Mouse (Mus musculus) hindbrain, embryonic 14.5 days (tissue): Measurements from ENCODE around the gene Gm49601. TPM values are rescaled to one million over a fixed set of nuclear protein-coding genes. Genes with fewer than 3 reads are reported as not detected.

Experiments
- ATAC-seq: fragments of 200-750 bp; cut with Nextera tagmentation; 2 replicates; pipeline ENCODE4 v1.8.0; 2017; ENCODE audit warnings: moderate number of reproducible peaks, mild to moderate bottlenecking, moderate TSS enrichment, moderate library complexity; ENCODE audit not compliant: low FRiP score
- DNase-seq: peaks from one replicate; pipeline ENCODE4 v3.0.0-alpha.2; 2015; ENCODE audit warnings: low spot score
- H3K27ac ChIP-seq: fragments of 300-500 bp; sonication (generic); 2 replicates; pipeline ENCODE4 v1.5.1; 2014; ENCODE audit warnings: mild to moderate bottlenecking, moderate library complexity
- H3K27me3 ChIP-seq: fragments of 300-500 bp; sonication (generic); 2 replicates; pipeline ENCODE4 v1.6.1; 2014; ENCODE audit warnings: mild to moderate bottlenecking, low read length, mixed read lengths; ENCODE audit not compliant: control insufficient read depth, insufficient read depth
- H3K36me3 ChIP-seq: fragments of 300-500 bp; sonication (generic); replicated peaks from 2 replicates; pipeline ENCODE4 v1.6.1; 2014; ENCODE audit not compliant: control insufficient read depth, insufficient read depth
- H3K4me1 ChIP-seq: fragments of 300-500 bp; sonication (generic); replicated peaks from 2 replicates; pipeline ENCODE4 v1.6.1; 2014; ENCODE audit warnings: antibody characterized with exemption, low read length, mixed read lengths; ENCODE audit not compliant: control insufficient read depth, insufficient read depth
- H3K4me2 ChIP-seq: fragments of 300-500 bp; sonication (generic); replicated peaks from 2 replicates; pipeline ENCODE4 v1.6.1; 2014; ENCODE audit warnings: mild to moderate bottlenecking, moderate library complexity
- H3K4me3 ChIP-seq: fragments of 300-500 bp; sonication (generic); replicated peaks from 2 replicates; pipeline ENCODE4 v1.5.1; 2014; ENCODE audit warnings: mild to moderate bottlenecking, low read length
- H3K9ac ChIP-seq: fragments of 300-500 bp; sonication (generic); 2 replicates; pipeline ENCODE4 v1.6.1; 2014
- H3K9me3 ChIP-seq: fragments of 300-500 bp; sonication (generic); 2 replicates; pipeline ENCODE4 v1.6.1; 2016; ENCODE audit warnings: low read length; ENCODE audit not compliant: control insufficient read depth
- WGBS: fragments of 180-500 bp; shearing (Covaris S2); extraction: QIAGEN DNeasy Blood & Tissue Kit; methylation state at CpG from one replicate; pipeline ENCODE4 v1.1.7; 2014; 5-methylcytosine and 5-hydroxymethylcytosine counted together
- polyA plus RNA-seq: library from polyadenylated mRNA; unstranded; fragments of >200 nt; fragmentation: Nextera tagmentation; extraction: Ambion mirVana; gene quantifications from 2 replicates; pipeline ENCODE4 v1.2.1, GENCODE M21; 2014

Gm49601 gene
- polyA plus RNA-seq, 1 experiment from 2014 or later, result 6.9 TPM

DNA sequence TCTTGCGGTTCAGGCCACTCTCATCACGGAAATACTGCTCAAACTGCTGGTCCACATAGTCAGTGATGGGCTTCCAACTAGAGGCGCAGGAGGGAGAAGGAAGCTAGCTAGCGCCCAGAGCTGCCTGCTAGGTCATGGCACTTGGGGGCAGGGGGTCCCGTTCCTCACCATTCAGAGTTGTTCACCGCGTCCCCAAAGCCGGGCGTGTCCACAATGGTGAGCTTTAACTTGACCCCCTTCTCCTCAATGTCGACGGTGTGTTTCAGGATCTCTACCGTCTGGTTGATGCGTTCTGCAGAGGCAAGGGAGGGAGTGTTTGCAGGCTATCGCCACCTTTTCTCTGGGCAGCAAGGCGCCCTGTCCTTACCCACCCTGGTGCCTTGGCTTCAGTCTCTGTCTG is 1.6 kb downstream of the Gm49601 start:
- H3K27me3 ChIP-seq, result peaks cover 65% of the 10 kb centered on the region

DNA sequence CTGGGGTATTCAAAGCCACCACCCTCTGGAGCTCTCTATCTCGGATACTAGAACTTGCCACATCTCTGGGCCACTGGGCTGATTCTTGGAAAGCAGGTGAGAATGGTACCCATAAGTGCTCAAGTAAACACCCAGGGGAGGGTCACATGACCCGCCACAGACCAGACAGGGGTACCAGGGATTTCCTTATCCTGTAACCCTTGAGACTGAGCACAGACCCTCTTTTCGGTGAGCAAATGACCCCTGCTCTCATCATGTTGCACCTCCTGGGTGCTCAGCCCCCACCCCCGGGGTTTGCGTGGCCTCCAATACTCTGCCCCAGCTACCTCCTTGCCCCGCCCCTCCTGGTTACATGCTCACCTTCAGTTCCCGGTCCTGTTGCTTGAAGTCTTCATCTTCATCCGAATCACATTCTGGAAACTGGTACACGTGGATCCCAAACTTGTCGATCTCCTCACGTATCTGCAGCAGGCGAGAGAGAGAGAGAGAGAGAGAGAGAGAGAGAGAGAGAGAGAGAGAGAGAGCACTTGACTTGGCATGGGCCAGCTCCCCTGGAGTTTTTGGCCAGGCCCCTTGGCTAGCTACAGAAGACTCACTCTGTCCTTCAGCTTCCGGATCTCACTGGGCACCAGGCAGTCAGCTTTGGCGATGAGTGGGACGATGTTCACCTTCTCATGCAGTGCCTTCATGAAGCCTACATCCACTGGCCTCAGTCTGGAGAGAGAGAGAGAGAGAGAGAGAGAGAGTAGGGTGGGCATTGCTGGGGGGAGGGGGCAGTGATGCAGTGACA is 2.3 kb downstream of the Gm49601 start:
- H3K4me2 ChIP-seq, result no peak overlapping the region
- no peaks in the 10 kb centered on the region for H3K9me3 ChIP-seq
- H3K9ac ChIP-seq, result no peak overlapping the region
- WGBS, result 33% methylated on average over 15 of the region's 15 CpGs
- H3K27ac ChIP-seq, result no peak overlapping the region
- H3K4me3 ChIP-seq, result no peak overlapping the region
- DNase-seq (no peak), ATAC-seq (no peak)
- peaks cover 55% of the 10 kb centered on the region for H3K36me3 ChIP-seq
- H3K4me1 ChIP-seq, result peaks cover 45% of the 10 kb centered on the region
- peaks cover 72% of the 10 kb centered on the region for H3K27me3 ChIP-seq

More for the DNA sequence above, 1.6 kb downstream of the Gm49601 start:
- peaks cover 53% of the 10 kb centered on the region for H3K36me3 ChIP-seq
- no peak overlapping the region for H3K4me3 ChIP-seq
- H3K9ac ChIP-seq, result no peak overlapping the region
- no peak overlapping the region for H3K27ac ChIP-seq
- no peak overlapping the region for H3K4me2 ChIP-seq
- ATAC-seq (no peak), DNase-seq (no peak)
- WGBS, result 25% methylated on average over 15 of the region's 15 CpGs
- H3K9me3 ChIP-seq, result no peaks in the 10 kb centered on the region
- peaks cover 48% of the 10 kb centered on the region for H3K4me1 ChIP-seq

DNA sequence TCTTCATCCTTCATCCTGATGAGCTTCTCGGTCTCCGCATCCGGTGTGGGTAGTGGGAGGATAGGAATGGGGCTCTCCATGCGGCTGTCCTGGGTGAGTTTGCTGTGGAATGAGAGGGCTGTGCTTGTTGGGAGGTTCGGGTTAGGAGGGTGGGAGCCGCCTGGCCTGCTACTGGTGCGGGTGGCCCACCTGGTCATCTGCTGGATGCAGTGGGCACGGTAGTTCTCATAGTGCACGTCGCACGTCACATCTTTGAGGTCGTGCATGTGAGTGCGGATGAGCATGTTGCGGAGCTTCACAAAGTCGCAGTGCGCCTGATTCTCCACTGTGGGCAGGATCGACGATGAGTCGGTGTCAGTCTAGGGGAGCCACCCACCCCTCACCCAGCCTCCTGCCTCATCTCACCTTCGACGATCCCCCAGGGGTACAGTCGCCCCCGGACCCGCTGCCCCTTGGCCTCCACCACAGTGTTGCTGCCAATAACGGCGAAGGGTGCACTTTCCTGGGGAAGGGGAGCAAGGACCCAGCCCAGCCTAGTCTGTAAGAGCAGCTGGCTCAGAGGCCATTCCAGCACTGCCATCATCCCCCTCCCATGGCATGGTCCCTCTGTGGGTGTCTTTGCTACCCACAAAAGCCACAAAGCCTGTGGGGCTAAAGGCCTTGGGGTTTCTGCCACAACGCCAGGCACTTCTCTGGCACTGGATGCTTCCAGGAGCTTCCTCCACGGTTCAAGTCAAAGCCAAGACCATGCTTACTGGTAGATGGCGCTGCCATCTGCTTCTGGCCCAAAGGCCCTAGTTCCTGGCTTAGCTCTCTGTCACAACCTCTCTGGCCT is 3.1 kb downstream of the Gm49601 start:
- H3K4me1 ChIP-seq, result peaks cover 37% of the 10 kb centered on the region
- H3K36me3 ChIP-seq, result peaks cover 55% of the 10 kb centered on the region
- H3K9me3 ChIP-seq, result no peaks in the 10 kb centered on the region
- H3K4me3 ChIP-seq, result no peak overlapping the region
- no peak overlapping the region for H3K27ac ChIP-seq
- no peak for DNase-seq
- H3K9ac ChIP-seq, result no peak overlapping the region
- peaks cover 80% of the 10 kb centered on the region for H3K27me3 ChIP-seq
- ATAC-seq, result no peak
- H3K4me2 ChIP-seq, result no peak overlapping the region
- 28% methylated on average over 29 of the region's 29 CpGs for WGBS

DNA sequence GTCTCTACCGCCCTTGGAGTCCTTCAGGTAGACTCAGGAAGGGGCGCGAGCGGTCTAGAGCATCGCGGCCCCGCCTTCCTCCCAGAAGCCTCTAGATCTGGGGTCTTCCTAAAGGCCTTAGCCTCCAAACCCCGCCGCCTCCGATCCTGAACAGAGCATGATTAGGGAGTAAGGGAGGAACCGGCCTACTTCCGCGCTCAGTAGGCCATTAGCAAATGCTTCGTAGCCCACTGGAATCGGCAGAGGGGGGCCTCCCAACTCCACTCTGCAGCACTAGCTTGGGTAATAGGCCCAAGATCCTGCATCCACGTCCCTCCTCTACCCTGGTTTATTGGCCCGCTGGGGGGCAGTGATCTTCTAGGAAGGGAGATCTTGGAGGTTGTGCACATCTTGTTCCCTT is 4.2 kb downstream of the Gm49601 start, which contains the start of gene Gp1bb:
TSS of gene Gp1bb (minus strand) at position 385 of the 400 bp plus-strand sequence.
- WGBS, result 16% methylated on average over 17 of the region's 17 CpGs
- Histone ChIP-seq H3K4me1 (peaks cover 31% of the 10 kb centered on the region), H3K4me2 (peak within 1 kb of the TSS; percentile 65), H3K9ac (no peak within 1 kb of the TSS), H3K9me3 (no peaks in the 10 kb centered on the region), H3K36me3 (peaks cover 55% of the 10 kb centered on the region), H3K4me3 (peak within 1 kb of the TSS; percentile 32), H3K27me3 (peaks cover 81% of the 10 kb centered on the region), H3K27ac (no peak within 1 kb of the TSS)
- DNase-seq (no peak), ATAC-seq (no peak)

DNA sequence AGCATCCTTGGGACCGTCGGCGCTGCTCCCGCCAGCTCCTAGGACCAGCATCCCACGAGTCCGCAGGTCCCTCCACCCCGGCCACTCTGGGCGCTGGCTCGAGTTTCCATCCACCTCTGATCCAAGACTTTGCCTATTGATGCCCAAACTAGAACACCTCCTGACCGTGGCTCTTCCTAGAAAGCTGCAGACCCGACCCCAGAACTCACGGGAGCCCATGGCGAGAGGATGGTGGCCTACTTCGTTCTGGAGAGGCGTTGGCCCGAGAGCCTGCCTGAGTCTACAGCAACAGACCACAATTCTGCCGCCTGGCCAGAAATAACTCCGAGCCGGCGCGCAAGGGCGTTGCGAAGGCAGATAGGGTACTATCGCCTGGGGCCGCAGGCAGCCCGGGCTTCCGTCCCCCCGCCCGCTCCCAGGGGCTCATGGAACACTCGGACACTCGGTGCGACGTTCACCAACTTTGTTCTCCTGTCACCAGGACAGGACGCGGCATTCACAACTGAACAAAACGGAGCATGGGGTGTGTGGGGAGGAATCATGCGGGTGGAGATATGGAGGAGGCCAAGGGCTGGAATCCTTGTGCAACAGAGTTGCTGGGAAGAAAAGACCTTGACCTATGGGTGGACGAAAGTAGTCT is 4.7 kb downstream of the Gm49601 start:
- no peak overlapping the region for H3K27ac ChIP-seq
- H3K9me3 ChIP-seq, result no peaks in the 10 kb centered on the region
- peak overlapping the region; percentile 65 for H3K4me2 ChIP-seq
- peaks cover 55% of the 10 kb centered on the region for H3K36me3 ChIP-seq
- peak overlapping the region; percentile 32 for H3K4me3 ChIP-seq
- ATAC-seq (no peak), DNase-seq (no peak)
- peaks cover 26% of the 10 kb centered on the region for H3K4me1 ChIP-seq
- 8% methylated on average over 38 of the region's 38 CpGs for WGBS
- H3K27me3 ChIP-seq, result peaks cover 87% of the 10 kb centered on the region
- peak overlapping the region; percentile 39; the same call in 1 of the 2 replicates for H3K9ac ChIP-seq

DNA sequence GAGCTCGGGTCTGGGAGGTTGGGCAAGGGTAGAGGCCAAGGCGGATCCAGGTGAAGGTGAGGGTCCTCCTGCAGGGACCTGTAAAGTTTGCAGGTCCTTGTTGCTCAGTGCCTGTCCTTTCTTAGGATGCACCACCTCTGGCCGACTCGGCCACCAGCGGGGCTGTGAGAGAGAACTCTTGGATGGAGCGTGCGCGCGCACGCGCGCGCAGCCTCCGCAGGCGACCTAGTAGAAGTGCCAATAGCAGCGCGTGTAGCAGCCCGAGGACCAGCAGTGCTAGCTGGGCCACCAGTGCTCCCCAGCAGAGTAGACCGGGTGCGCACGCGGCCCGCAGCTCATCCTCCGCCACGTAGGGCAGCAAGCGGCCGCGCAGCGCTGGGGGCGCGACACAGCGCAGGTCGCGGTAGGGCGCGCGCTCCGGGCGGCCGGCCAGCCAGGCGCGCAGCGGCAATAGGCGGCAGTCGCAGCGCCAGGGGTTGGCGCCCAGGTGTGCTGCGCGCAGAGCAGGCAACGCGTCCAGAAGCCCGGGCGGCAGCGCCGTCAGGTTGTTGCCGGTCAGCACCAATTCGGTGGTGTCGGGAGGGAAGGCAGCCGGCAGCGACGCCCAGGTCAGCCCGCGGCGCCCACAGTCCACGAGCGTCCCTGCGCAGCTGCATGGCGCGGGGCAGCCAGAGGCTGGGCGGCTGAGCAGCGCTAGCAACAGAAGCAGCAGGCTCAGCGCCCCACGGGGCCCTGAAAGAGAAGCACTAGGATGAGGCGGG is 5.4 kb downstream of the Gm49601 start:
- DNase-seq, result peak; percentile 40
- H3K4me3 ChIP-seq, result peak overlapping the region; percentile 32
- 3% methylated on average over 73 of the region's 74 CpGs for WGBS
- peaks cover 84% of the 10 kb centered on the region for H3K27me3 ChIP-seq
- H3K27ac ChIP-seq, result no peak overlapping the region
- peaks cover 19% of the 10 kb centered on the region for H3K4me1 ChIP-seq
- H3K9ac ChIP-seq, result peak overlapping the region; percentile 39
- peaks cover 55% of the 10 kb centered on the region for H3K36me3 ChIP-seq
- peak; percentile 36; the same call in 1 of the 2 replicates for ATAC-seq
- no peaks in the 10 kb centered on the region for H3K9me3 ChIP-seq
- H3K4me2 ChIP-seq, result peak overlapping the region; percentile 65

DNA sequence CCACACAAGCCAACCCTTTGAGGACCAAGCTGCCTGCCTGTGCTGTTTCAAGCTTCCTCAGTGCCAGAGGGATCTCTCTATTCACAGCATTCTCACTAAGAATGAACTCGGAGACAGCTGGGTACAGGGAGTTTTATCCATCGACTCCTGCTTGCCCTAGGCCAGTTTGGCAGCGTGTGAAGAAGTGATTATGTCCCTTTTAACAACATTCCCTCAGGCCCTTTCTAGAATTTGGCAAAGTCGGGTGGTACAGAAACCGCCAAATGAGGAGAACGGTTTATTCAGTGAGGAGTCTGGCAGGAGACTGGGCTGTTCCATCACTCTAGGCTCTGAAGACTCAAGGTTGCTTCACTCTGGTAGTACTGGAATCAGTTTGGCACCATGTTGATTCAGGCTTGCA is 6.0 kb downstream of the Gm49601 start:
- WGBS, result 22% methylated on average over 6 of the region's 6 CpGs
- no peak for DNase-seq
- 0 out of 2 replicates have a peak overlapping the region, but pooled peaks have one; percentile 65 for H3K4me2 ChIP-seq
- no peak overlapping the region for H3K27ac ChIP-seq
- H3K36me3 ChIP-seq, result peaks cover 49% of the 10 kb centered on the region
- 0 out of 2 replicates have a peak, but pooled peaks cover 15% of the 10 kb centered on the region for H3K4me1 ChIP-seq
- no peak overlapping the region for H3K9ac ChIP-seq
- peak overlapping the region; percentile 32 for H3K4me3 ChIP-seq
- no peaks in the 10 kb centered on the region for H3K9me3 ChIP-seq
- no peak for ATAC-seq
- peaks cover 79% of the 10 kb centered on the region for H3K27me3 ChIP-seq

DNA sequence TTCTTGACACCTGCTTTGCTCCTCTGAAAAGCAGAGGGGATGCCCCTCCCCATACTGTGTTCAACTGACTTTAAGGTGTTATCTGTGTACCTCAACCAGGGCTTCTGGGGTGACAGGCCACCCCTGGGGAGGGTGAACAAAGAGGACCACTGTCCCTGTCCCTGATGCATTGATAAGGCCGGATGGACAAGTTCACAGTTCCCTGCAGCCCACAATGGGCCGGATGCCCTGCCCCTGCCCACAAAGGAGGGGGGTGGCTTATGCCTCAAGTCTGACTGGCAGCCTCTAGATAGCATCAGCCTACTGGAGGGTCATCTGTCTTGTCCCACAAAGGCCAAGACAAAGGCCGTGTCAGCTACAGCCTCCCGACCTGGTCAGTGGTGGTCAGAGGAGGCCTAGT is 7.1 kb downstream of the Gm49601 start:
- Histone ChIP-seq H3K27ac (no peak overlapping the region), H3K4me1 (0 out of 2 replicates have a peak, but pooled peaks cover 15% of the 10 kb centered on the region), H3K4me3 (no peak overlapping the region), H3K9ac (no peak overlapping the region), H3K36me3 (peaks cover 38% of the 10 kb centered on the region), H3K9me3 (no peaks in the 10 kb centered on the region), H3K4me2 (no peak overlapping the region), H3K27me3 (peaks cover 68% of the 10 kb centered on the region)
- ATAC-seq, result no peak
- no peak for DNase-seq
- WGBS, result 13% methylated on average over 4 of the region's 4 CpGs
